Mouse (Mus musculus): ENCODE results near the gene Areg. TPM values are rescaled to one million over a fixed set of nuclear protein-coding genes. Genes with fewer than 3 reads are reported as not detected.

Areg gene
- 0.34 TPM in 1 of 2 replicates, not detected in the other for polyA plus RNA-seq (2016; fragmentation: Nextera tagmentation; extraction: Ambion mirVana)

DNA sequence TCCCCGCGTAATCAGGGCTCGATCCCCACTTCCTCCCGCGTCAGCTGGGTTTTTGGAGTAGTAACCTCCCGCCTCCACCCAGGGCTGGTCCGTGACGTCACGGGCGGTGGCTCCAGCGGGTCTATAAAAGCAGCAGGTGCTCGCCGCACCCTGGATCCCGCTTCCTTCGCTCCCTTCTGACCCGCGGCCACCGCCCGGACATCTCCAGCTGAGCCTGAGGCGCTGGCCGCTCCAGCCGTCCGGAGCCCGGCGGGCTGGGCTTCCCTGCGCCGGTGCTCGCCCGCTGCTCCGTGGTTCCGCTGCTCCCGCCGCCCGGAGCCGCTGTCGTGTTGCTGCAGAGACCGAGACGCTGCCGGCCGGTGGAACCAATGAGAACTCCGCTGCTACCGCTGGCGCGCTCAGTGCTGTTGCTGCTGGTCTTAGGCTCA lies at the start of gene Areg:
Areg (plus strand) TSS at position 154 of the 428 bp plus-strand sequence.
- peak within 1 kb of the TSS; percentile 72; the same call in 1 of the 2 replicates for H3K27ac ChIP-seq
- no peaks in the 10 kb centered on the region for H3K9me3 ChIP-seq
- WGBS: 1% methylated on average over 44 of the region's 44 CpGs
- peak; percentile 83 for DNase-seq (ENCODE audit: low spot score)
- peak within 1 kb of the TSS; percentile 68 for H3K4me3 ChIP-seq
- no peaks in the 10 kb centered on the region for H3K36me3 ChIP-seq
- H3K27me3 ChIP-seq (ENCODE audit: insufficient read depth, poor library complexity, severe bottlenecking): peaks cover 20% of the 10 kb centered on the region
- H3K4me1 ChIP-seq: peaks cover 5% of the 10 kb centered on the region; the same call in 1 of the 2 replicates

DNA sequence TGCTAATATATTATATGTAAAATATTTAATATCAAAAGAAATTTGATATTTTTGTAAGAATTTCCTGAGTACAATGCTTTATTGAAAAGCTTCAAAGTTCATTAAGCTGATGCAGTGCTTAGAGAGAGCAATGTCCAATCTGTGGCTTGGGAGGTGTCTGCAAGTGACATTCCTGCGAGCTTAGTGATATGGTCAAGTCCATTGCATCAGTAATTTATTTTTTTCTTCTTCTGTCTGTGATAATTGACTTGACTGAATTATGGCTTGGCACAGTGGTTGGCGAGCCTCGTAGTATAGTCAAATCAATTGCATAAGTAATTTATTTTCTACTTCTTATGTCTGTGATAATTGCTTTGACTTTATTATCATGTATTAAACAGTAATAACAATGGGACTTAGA lies 49.1 kb upstream of the Areg start:
- H3K27ac ChIP-seq: no peak overlapping the region
- DNase-seq (ENCODE audit: low spot score): no peak
- H3K4me3 ChIP-seq: no peak overlapping the region
- H3K27me3 ChIP-seq (ENCODE audit: insufficient read depth, poor library complexity, severe bottlenecking): no peaks in the 10 kb centered on the region
- WGBS: 74% methylated on average over 3 of the region's 3 CpGs
- no peaks in the 10 kb centered on the region for H3K9me3 ChIP-seq
- H3K4me1 ChIP-seq: no peaks in the 10 kb centered on the region
- H3K36me3 ChIP-seq: no peaks in the 10 kb centered on the region

GRCm38 (mm10) chr5:91097911-91098614 lies 41.3 kb upstream of the Areg start:
- Histone ChIP-seq H3K9me3 (no peaks in the 10 kb centered on the region), H3K27me3 (ENCODE audit: insufficient read depth, poor library complexity, severe bottlenecking) (no peaks in the 10 kb centered on the region), H3K4me1 (no peaks in the 10 kb centered on the region), H3K36me3 (no peaks in the 10 kb centered on the region), H3K4me3 (no peak overlapping the region), H3K27ac (no peak overlapping the region)
- 83% methylated on average over 9 of the region's 10 CpGs for WGBS
- no peak for DNase-seq (ENCODE audit: low spot score)

DNA sequence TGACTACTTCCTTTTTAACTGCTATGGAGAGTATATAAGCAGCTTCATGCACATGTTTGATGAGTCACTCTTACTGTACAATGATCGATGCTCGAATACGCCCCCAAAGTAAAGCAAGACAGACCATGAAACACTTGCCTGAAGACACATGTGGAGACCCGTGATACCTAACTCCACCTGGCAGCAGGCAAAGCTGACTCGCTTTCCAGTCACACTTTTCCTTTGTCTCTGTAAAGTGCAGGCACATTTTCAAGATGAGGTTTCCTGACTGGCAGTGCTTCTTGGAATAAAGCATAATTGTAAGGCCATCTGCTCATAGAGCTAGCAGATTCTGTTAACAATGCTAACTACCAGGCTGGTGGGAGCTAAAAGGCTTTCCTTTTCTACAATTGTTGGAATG lies 37.7 kb upstream of the Areg start:
- Histone ChIP-seq H3K4me3 (no peak overlapping the region), H3K9me3 (no peaks in the 10 kb centered on the region), H3K27me3 (ENCODE audit: insufficient read depth, poor library complexity, severe bottlenecking) (no peaks in the 10 kb centered on the region), H3K4me1 (no peaks in the 10 kb centered on the region), H3K27ac (no peak overlapping the region), H3K36me3 (no peaks in the 10 kb centered on the region)
- DNase-seq (ENCODE audit: low spot score): no peak
- 94% methylated on average over 5 of the region's 5 CpGs for WGBS

DNA sequence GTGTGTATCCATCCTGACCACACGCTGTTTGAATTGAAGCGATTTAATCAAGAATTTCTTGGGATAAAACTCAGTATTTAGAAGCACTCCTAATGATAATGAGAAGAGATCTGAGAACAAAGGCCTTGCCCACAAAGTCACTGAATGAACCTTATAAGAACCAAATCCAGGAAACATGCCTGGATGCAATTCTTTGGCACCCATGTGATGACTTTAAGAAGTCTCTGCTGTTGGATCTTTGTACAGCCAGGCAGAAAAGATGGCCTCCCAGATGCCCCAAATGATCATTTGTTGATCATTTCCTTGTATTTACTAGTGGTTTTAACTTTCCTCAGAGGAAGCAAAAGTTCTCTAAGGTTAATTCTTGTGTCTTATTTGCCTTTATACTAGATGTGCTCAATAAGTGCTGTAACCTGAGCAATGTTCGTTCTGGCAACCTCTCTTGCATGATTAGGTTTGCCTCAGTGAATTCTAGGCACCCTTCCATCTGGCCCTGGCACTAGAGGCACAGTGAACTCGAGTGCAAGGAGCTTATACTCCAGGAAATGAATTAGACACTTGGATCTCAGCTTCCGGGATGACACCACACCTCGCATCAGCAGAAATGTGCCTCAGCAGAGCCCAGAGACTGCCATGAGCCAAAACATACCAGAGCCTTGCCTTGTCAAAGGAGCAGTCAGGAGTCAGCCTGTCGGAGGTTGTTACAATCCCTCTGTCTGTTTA lies 35.3 kb upstream of the Areg start:
- Histone ChIP-seq H3K9me3 (no peaks in the 10 kb centered on the region), H3K4me3 (no peak overlapping the region), H3K27ac (no peak overlapping the region), H3K36me3 (no peaks in the 10 kb centered on the region), H3K4me1 (no peaks in the 10 kb centered on the region), H3K27me3 (ENCODE audit: insufficient read depth, poor library complexity, severe bottlenecking) (no peaks in the 10 kb centered on the region)
- 80% methylated on average over 7 of the region's 7 CpGs for WGBS
- DNase-seq (ENCODE audit: low spot score): no peak

- WGBS: 78% methylated on average over 5 of the region's 5 CpGs
Measured at GRCm38 (mm10) chr5:91106248-91106647, 33.2 kb upstream of the Areg start.

GRCm38 (mm10) chr5:91110023-91110670 lies 29.3 kb upstream of the Areg start:
- no peak for DNase-seq (ENCODE audit: low spot score)
- H3K27me3 ChIP-seq (ENCODE audit: insufficient read depth, poor library complexity, severe bottlenecking): no peaks in the 10 kb centered on the region
- no peaks in the 10 kb centered on the region for H3K9me3 ChIP-seq
- H3K27ac ChIP-seq: no peak overlapping the region
- WGBS: 82% methylated on average over 6 of the region's 6 CpGs
- H3K4me1 ChIP-seq: no peaks in the 10 kb centered on the region
- H3K4me3 ChIP-seq: no peak overlapping the region
- no peaks in the 10 kb centered on the region for H3K36me3 ChIP-seq

More at GRCm38 (mm10) chr5:91106248-91106647, 33.2 kb upstream of the Areg start:
- H3K27me3 ChIP-seq (ENCODE audit: insufficient read depth, poor library complexity, severe bottlenecking): no peaks in the 10 kb centered on the region
- no peak overlapping the region for H3K27ac ChIP-seq
- no peaks in the 10 kb centered on the region for H3K9me3 ChIP-seq
- no peak for DNase-seq (ENCODE audit: low spot score)
- no peak overlapping the region for H3K4me3 ChIP-seq
- no peaks in the 10 kb centered on the region for H3K36me3 ChIP-seq
- H3K4me1 ChIP-seq: no peaks in the 10 kb centered on the region

DNA sequence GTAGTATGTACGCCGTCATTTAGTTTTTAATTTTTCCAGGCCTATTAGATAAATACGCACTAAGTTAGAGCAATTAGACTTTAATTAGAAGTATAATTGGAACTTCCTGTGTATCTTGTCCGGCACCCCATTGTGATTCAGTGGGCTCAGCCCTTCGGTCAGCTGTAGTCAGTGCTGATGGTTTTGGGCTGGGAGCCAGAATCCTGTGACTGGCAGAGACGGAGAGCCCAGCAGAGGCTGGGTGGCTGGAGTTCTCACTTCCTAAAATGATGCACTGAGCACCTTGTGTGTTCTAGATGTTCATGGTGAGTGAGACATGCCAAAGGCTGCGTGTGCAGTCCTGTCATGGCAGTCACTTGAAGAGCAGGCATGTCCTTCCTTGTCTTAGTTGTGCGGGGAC lies 28.4 kb upstream of the Areg start:
- no peaks in the 10 kb centered on the region for H3K27me3 ChIP-seq (ENCODE audit: insufficient read depth, poor library complexity, severe bottlenecking)
- WGBS: 86% methylated on average over 8 of the region's 8 CpGs
- no peaks in the 10 kb centered on the region for H3K36me3 ChIP-seq
- H3K4me1 ChIP-seq: peaks cover 6% of the 10 kb centered on the region; the same call in 1 of the 2 replicates
- H3K4me3 ChIP-seq: no peak overlapping the region
- H3K27ac ChIP-seq: no peak overlapping the region
- DNase-seq (ENCODE audit: low spot score): no peak
- no peaks in the 10 kb centered on the region for H3K9me3 ChIP-seq

DNA sequence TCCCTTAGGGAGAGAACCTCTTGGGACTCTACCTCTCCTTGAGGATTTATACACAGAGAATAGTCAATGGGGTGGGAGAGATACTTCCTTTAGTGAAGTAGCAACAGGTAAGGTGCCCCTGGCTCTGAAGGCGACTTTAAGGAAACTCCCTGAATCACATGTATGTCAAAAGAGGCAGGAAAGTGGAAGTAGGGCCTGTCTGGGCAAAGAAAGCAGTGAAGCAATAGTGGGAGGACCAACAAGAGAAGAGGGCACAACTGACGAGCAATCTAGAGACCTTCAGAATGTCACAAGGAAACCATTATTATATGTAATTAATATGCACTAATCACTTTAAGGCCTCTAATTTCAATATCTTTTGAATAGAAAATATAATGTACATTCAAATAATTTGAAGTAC lies 25.4 kb upstream of the Areg start:
- H3K27ac ChIP-seq: no peak overlapping the region
- no peak for DNase-seq (ENCODE audit: low spot score)
- no peaks in the 10 kb centered on the region for H3K27me3 ChIP-seq (ENCODE audit: insufficient read depth, poor library complexity, severe bottlenecking)
- peaks cover 6% of the 10 kb centered on the region; the same call in 1 of the 2 replicates for H3K4me1 ChIP-seq
- 85% methylated on average over 2 of the region's 2 CpGs for WGBS
- no peaks in the 10 kb centered on the region for H3K9me3 ChIP-seq
- no peaks in the 10 kb centered on the region for H3K36me3 ChIP-seq
- H3K4me3 ChIP-seq: no peak overlapping the region

DNA sequence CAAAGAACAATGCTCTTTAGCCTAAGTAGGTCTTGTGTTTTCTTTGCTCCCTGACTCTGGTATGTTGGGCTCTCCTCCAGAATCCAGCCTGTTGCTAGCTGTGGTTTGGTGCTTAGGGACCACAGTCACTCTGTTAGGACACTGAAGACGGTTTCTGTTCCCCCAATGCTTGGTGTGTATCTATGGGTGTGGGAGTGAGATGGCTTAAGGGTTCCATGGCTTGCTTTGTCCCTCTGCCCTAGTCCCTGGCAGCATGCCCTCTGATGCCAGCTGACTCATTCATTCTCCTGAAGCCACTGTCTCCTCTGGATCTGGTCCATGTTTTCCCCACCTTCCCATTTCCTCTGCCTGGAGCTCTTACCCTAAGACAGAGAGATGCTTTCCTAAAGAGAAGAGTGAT lies 24.8 kb upstream of the Areg start:
- Histone ChIP-seq H3K27me3 (ENCODE audit: insufficient read depth, poor library complexity, severe bottlenecking) (no peaks in the 10 kb centered on the region), H3K4me3 (no peak overlapping the region), H3K4me1 (peaks cover 6% of the 10 kb centered on the region; the same call in 1 of the 2 replicates), H3K9me3 (no peaks in the 10 kb centered on the region), H3K27ac (no peak overlapping the region), H3K36me3 (no peaks in the 10 kb centered on the region)
- 85% methylated on average over 1 of the region's 1 CpGs for WGBS
- no peak for DNase-seq (ENCODE audit: low spot score)

DNA sequence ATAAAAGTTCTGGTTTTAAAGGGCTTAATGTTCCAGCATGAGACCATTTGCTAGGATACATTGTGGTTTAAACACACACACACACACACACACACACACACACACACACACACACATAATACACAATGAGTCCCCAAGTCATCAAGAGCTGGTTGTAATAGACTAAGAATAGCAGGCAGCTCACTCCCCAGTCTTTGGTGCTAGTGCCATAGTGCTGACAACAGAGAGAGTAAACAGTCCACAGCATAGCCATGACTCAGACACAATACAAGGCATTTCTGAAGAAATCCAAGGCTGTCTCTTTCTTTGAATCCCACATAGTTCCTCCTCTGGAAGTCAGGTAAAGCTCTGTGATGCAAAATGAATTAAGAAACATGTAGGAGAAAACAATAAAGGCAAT lies 20.8 kb upstream of the Areg start:
- no peak overlapping the region for H3K27ac ChIP-seq
- no peaks in the 10 kb centered on the region for H3K36me3 ChIP-seq
- H3K9me3 ChIP-seq: no peaks in the 10 kb centered on the region
- peaks cover 6% of the 10 kb centered on the region; the same call in 1 of the 2 replicates for H3K4me1 ChIP-seq
- DNase-seq (ENCODE audit: low spot score): no peak
- H3K27me3 ChIP-seq (ENCODE audit: insufficient read depth, poor library complexity, severe bottlenecking): no peaks in the 10 kb centered on the region
- H3K4me3 ChIP-seq: no peak overlapping the region

GRCm38 (mm10) chr5:91123404-91123803 lies 16.0 kb upstream of the Areg start:
- Histone ChIP-seq H3K9me3 (no peaks in the 10 kb centered on the region), H3K4me1 (no peaks in the 10 kb centered on the region), H3K27me3 (ENCODE audit: insufficient read depth, poor library complexity, severe bottlenecking) (no peaks in the 10 kb centered on the region), H3K36me3 (no peaks in the 10 kb centered on the region), H3K27ac (no peak overlapping the region), H3K4me3 (no peak overlapping the region)
- WGBS: 70% methylated on average over 4 of the region's 4 CpGs
- no peak for DNase-seq (ENCODE audit: low spot score)

DNA sequence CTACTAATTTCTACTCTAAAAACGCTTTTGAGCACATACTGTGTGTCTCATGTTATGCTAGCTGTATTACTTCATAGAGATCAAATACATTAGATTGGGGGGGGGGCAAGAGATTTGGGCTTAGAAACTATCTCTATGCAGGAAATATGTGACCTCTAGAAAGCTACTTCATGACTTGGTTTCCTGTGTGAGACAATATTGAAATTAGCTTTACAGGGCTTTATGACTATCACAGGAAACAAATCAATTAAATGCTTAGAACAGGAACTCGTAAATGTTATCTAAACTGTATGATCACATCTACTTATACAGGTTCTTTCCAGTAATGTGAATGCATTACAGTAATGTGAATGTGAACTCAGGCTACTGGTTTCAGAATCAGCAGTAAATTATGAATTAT lies 15.3 kb upstream of the Areg start:
- Histone ChIP-seq H3K4me1 (no peaks in the 10 kb centered on the region), H3K27me3 (ENCODE audit: insufficient read depth, poor library complexity, severe bottlenecking) (no peaks in the 10 kb centered on the region), H3K9me3 (no peaks in the 10 kb centered on the region), H3K36me3 (no peaks in the 10 kb centered on the region), H3K27ac (no peak overlapping the region), H3K4me3 (no peak overlapping the region)
- DNase-seq (ENCODE audit: low spot score): no peak
- 78% methylated on average over 2 of the region's 2 CpGs for WGBS
